Mouse (Mus musculus) spleen, adult 2 months (tissue): ENCODE measurements around the gene Tmem164.

Source experiments
- CTCF ChIP-seq: fragments of 200-500 bp; IDR thresholded peaks from 2 replicates; pipeline ENCODE4 v1.5.1; 2011; ENCODE audit warnings: mild to moderate bottlenecking, inconsistent platforms; ENCODE audit not compliant: insufficient read depth, insufficient read length, insufficient replicate concordance; ENCODE audit errors: extremely low read depth
- POLR2A ChIP-seq: fragments of 200-500 bp; IDR thresholded peaks from 2 replicates; pipeline ENCODE4 v1.6.1; 2011; ENCODE audit warnings: low read depth, low read length, inconsistent platforms

DNA sequence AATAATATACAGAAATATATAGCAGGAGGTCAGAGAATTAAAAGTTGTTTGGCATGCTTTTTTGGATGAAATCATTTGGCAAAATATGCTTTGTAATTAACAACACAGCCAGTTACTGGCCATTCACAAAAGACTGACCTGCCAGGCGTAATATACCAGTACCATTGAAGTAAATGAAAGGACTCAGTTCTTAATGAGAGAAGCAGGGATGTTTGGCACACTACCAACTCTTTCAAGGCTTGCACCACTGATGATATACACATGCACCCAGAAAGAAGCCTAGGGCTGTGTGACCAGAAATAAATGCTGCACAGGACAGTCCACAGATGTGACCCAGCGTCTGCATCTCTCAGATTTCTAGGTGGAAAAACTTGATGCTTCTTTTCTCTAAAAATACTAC is 188.6 kb downstream of the Tmem164 start:
- TF ChIP-seq CTCF (no peak), POLR2A (no peak)
